Mouse (Mus musculus) heart, adult 9 months (tissue): ENCODE data around the gene Vmn1r211.
"Not testable (repeated sequence)": the region's sequence is repeated elsewhere in the genome, so short reads cannot be mapped to it uniquely, and the experiment has no call there.

Source experiments
- DNase-seq, 2 experiments: peaks; one replicate each; pipeline ENCODE4 v3.0.0; 2022; ENCODE audit warnings: low spot score in 2 of 2

The Vmn1r211 gene

DNA sequence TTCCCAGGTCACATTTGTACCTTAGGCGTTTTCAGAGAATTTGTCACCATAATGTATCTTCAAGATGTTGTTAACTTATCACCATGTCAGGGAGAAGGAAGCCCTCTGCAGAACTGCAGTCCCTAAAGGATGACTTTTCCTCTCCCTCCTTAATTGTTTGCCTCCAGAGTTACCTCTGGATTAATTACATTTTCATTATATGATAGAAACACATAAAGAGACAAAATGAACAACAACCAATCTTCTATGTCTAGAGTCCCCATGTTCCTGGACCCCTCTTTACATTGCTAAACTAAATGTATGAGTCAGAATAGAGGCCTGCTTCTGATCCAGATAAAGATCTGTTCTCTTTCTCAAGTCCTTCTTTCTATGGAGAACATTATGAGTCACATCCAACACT, at the start of gene Vmn1r211:
Gene Vmn1r211, minus strand, starts transcription at position 101 of the 400 bp plus-strand sequence.
- DNase-seq = no peak

DNA sequence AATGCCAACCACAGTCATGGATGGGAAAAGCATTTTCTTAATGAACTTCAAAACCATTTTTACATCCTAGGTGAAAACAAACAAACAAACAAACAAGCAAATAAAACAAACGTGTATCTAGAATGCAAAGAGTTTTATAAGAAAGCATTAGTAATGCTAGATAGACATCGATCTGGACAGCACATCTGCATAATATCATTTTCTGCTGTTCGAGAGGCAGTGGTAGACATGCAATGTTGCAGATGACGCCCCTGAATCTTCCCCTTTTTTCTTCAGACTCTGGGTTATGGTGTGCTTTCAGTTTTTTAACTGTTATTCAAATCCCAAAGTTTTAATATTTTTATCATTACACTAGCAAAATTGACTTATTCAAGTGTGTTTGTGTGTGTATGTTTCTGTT, 26.7 kb upstream of the Vmn1r211 start, which contains the start of gene Vmn1r212:
Gene Vmn1r212, minus strand, starts transcription at position 101 of the 400 bp plus-strand sequence.
- no peak for DNase-seq

DNA sequence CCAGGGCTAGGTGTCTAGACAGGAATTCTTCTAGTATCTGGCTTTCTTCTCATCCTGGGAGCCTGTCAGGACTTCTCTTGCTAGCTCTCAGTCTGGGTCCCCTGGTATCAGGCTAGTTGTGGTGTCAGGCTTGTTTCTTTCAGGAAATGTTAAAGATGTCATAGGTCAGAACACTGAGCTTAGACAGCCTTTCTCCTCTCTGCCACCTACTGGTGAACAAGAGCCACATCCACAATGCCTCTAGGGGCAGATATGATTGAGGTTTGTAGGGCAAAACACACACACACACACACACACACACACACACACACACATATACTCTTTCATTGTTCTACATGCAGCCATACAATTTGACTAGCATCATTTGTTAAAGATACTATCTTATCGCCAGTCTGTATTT, 21.9 kb upstream of the Vmn1r211 start:
- DNase-seq = no peak

DNA sequence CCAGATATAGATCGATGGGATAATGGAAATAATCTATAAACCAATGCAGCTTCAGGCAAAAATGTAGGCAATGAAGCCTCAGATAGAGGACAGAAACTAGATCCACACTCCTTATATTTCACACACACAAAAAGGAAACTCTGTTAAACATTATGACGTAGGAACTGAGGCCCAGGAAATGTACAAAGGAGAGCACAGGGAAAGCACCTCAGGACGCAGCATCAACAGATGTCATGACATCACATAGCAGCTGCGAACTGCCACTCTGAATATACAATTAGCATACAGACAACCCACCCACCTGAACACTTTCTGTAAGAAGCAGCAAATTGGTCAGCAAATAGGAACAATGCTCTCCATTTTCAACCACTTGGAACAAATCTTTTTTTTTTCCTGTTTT, 2.6 kb downstream of the Vmn1r211 start:
- DNase-seq = no peak

DNA sequence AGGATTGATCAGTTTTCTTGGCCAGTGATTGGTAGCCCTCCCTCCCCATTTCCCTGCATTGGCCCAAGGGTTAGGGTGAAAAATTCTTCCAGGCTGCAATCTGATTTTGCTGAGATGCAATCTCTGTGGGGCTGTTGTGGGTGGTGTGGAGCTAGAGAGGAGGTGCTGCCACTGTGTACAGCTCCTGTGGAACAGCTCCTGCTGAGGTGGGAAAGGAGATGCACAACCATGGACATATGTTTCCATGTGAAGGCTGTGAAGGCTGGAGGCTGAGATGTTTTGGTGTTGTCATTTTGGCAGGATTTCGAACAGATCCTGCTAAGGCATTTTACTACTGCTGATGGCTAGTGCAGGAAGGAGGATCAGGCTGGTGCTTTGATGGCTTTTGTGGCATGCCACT, 10.6 kb downstream of the Vmn1r211 start:
- no peak for DNase-seq

DNA sequence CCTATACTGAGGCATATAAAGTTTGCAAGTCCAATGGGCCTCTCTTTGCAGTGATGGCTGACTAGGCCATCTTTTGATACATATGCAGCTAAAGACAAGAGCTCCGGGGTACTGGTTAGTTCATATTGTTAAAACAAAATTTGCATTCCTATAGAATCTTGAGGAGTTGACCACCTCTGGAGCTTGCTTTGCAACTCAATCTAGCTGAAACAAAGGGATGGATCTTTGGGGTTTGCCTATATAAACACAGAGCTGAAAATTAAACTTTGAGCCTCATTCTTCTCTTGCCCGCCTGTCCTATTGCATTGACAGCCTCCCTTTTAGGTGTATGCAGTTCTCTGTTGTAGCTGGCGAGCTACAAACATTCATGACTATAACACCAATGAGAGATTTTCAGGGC, 13.1 kb downstream of the Vmn1r211 start:
- not testable (repeated sequence) for DNase-seq

DNA sequence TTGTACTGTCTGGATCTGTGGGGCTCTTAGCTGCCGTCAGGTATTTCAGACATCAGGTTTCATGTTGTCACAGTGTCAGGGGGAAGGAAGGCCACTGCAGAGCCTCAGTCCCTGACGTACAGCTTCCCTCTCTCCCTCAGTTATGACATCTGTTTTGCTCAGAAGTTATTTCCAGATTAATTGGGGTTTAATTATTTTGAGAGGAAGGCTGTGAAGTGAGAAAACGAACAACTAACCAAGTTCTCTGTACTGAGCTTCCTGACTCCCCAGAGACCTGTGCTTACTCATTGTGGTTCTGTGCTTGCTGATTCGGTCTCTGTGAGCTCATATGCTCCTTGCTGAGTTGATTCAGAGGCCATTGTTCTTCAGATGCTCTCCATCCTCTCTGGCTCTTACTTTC, 26.1 kb downstream of the Vmn1r211 start, which contains the start of gene Vmn1r210:
Gene Vmn1r210, minus strand, starts transcription at position 101 of the 400 bp plus-strand sequence.
- DNase-seq = no peak

DNA sequence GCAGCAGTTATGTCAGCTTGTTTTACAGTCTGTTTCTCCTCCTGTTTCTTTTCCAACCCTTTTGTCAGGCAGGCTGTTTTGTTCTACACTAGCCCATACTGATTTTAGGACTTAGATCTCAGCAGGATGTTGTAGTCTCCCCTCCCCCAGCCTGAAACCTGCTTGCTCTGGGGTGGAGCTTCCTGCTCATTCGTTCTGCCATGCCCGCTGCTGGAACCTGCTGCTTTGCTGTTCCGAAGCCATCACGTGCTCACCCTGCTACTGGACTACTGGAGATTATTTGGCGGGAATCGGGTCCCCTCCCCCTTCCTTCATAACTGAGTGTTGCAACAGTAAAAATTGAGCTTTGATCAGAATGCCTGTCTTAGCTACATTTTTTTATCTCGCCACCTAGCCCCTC, 28.0 kb downstream of the Vmn1r211 start:
- DNase-seq = not testable (repeated sequence)

DNA sequence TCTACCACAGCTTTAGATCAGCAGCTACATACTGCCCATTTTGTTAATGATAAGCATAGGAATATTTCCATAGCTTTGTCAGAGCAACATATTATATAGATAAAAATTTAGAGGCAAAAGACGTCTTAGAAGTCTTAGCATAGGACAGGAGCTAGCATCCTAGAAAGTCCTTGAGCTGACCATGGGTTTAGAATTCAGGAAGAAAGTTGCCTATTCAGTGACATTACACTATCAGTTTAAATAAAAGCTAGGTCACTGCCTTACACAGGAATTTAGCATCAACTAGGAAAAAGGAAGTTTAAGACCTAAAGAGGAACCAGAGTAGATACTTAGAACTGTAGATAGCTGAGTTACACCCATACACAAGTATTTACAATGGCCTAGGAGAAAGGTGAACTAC, 35.8 kb downstream of the Vmn1r211 start:
- DNase-seq = not testable (repeated sequence)

DNA sequence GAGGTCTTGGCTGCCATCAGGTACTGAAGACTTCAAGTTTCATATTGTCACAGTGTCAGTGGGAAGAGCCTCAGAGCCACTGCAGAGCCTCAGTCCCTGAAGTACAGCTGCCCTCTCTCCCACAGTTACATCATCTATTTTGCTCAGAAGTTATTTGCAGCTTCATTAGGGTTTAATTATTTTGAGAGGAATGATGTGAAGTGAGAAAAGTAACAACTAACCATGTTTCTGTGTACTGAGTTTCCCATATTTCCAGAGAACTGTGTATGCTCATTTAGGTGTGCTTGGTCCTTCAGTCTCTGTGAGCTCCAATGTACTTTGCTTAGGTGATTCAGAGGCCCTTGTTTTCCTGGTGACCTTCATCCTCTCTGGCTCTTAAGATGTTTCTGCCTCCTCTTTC, 47.8 kb downstream of the Vmn1r211 start, which contains the start of gene Vmn1r209:
Gene Vmn1r209, minus strand, starts transcription at position 101 of the 400 bp plus-strand sequence.
- DNase-seq = not testable (repeated sequence)
